Mouse (Mus musculus) liver, embryonic 12.5 days (tissue): ENCODE measurements around the gene H2-M5. TPM values are rescaled to one million over a fixed set of nuclear protein-coding genes. Genes with fewer than 3 reads are reported as not detected.
"Not testable (repeated sequence)": the region's sequence is repeated elsewhere in the genome, so short reads cannot be mapped to it uniquely, and the experiment has no call there.

Experiments used
- ATAC-seq: fragments of 200-750 bp; cut with Nextera tagmentation; 2 replicates; pipeline ENCODE4 v1.8.0; 2017; ENCODE audit warnings: moderate number of reproducible peaks, mild to moderate bottlenecking, moderate library complexity
- H3K27ac ChIP-seq: fragments of 300-500 bp; sonication (generic); 2 replicates; pipeline ENCODE4 v1.5.1; 2016; ENCODE audit warnings: mild to moderate bottlenecking
- H3K27me3 ChIP-seq: fragments of 300-500 bp; sonication (generic); replicated peaks from 2 replicates; pipeline ENCODE4 v1.6.1; 2016; ENCODE audit warnings: mild to moderate bottlenecking, moderate library complexity
- H3K36me3 ChIP-seq: fragments of 300-500 bp; sonication (generic); 2 replicates; pipeline ENCODE4 v1.6.1; 2016; ENCODE audit warnings: mild to moderate bottlenecking, moderate library complexity
- H3K4me1 ChIP-seq: fragments of 300-500 bp; sonication (generic); 2 replicates; pipeline ENCODE4 v1.6.1; 2016
- H3K4me2 ChIP-seq: fragments of 300-500 bp; sonication (generic); 2 replicates; pipeline ENCODE4 v1.6.1; 2016; ENCODE audit warnings: mild to moderate bottlenecking, moderate library complexity
- H3K4me3 ChIP-seq: fragments of 300-500 bp; sonication (generic); 2 replicates; pipeline ENCODE4 v1.5.1; 2016; ENCODE audit warnings: mild to moderate bottlenecking, moderate library complexity
- H3K9ac ChIP-seq: fragments of 300-500 bp; sonication (generic); 2 replicates; pipeline ENCODE4 v1.6.1; 2016; ENCODE audit warnings: mild to moderate bottlenecking, moderate library complexity
- H3K9me3 ChIP-seq: fragments of 300-500 bp; sonication (generic); replicated peaks from 2 replicates; pipeline ENCODE4 v1.6.1; 2016; ENCODE audit warnings: mild to moderate bottlenecking, moderate library complexity
- WGBS: fragments of 180-500 bp; shearing (Covaris S2); methylation state at CpG from one replicate; pipeline ENCODE4 v1.1.7; 2016; ENCODE audit not compliant: insufficient replicate concordance; 5-methylcytosine and 5-hydroxymethylcytosine counted together
- polyA plus RNA-seq: library from polyadenylated mRNA; unstranded; fragments of >200 nt; fragmentation: Nextera tagmentation; extraction: Ambion mirVana; gene quantifications from 2 replicates; pipeline ENCODE4 v1.2.1, GENCODE M21; 2016

The H2-M5 gene
- polyA plus RNA-seq = 0.11 TPM in 1 of 2 replicates, not detected in the other

DNA sequence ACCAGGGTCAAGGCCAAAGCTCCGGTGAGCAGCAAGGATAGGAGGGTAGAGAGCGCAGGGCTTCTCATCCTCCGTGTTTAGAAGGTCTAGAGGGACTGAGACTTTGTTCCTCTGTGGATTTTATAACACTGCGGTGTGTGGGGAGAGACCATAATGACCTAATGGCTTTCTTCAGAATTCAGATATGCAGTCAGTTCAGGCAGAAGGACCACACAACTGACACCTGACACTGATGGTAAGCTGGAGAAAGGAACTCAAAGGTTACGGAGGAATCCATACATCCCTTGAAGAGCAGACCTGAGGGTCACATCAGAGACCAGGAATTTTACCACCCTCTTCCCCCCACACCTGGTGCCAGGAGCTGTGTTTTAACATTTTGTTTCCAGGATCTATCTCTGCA lies at the start of gene H2-M5:
Gene H2-M5, minus strand, starts transcription at position 101 of the 400 bp plus-strand sequence.
- whole genome bisulfite sequencing = 30% methylated on average over 5 of the region's 5 CpGs
- Histone ChIP-seq H3K9ac (no peak within 1 kb of the TSS), H3K4me1 (no peaks in the 10 kb centered on the region), H3K27ac (no peak within 1 kb of the TSS), H3K9me3 (no peaks in the 10 kb centered on the region), H3K4me3 (no peak within 1 kb of the TSS), H3K36me3 (no peaks in the 10 kb centered on the region), H3K4me2 (no peak within 1 kb of the TSS), H3K27me3 (peaks cover 40% of the 10 kb centered on the region)
- ATAC-seq = no peak

DNA sequence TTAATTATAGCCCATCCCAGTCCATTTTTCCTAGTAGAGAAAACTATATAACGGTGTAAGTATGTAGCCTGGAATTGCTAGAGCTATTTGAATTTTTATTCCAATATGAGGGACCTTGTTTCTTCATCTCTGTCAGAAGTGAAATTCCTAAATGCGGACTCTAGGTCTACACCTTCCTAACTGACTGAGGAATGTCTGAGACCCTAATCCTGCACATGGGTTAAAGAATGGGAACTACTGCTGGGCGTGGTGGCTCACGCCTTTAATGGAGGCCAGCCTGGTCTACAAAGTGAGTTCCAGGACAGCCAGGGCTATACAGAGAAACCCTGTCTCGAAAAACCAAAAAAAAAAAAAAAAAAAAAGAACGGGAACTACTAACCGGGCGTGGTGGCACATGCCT lies 39.8 kb upstream of the H2-M5 start:
- ATAC-seq = no peak
- Histone ChIP-seq H3K27ac (peak overlapping the region; percentile 62), H3K9ac (0 out of 2 replicates have a peak overlapping the region, but pooled peaks have one; percentile 3)

DNA sequence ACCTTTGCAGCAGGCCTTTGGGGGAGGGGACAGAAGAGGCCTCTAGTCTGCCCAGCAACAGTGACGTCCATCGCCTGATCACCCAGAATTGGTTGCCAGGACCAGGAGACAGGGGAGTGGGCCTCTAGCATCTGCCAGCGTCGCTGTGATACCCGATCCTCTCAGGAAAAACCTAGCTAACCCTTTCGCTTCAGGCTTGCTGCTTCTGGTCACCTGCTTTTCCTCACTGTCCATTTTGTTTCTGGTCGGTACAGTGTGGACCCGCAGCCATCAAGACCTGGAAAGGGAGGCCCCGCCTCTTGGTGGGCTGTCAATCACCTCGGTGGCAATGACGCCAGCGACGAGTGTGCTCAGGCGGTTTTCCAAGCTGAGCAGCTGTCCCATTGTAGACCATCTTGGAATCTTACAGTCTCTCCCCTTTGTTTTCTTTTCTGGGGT lies 39.4 kb upstream of the H2-M5 start:
- H3K27ac ChIP-seq = peak overlapping the region; percentile 62
- WGBS = 3% methylated on average over 14 of the region's 14 CpGs
- peak overlapping the region; percentile 3; the same call in 1 of the 2 replicates for H3K9ac ChIP-seq
- peak; percentile 91 for ATAC-seq
- H3K4me3 ChIP-seq = peak overlapping the region; percentile 51
- H3K9me3 ChIP-seq = no peaks in the 10 kb centered on the region
- H3K4me1 ChIP-seq = peaks cover 10% of the 10 kb centered on the region
- no peaks in the 10 kb centered on the region for H3K27me3 ChIP-seq
- H3K4me2 ChIP-seq = peak overlapping the region; percentile 63
- H3K36me3 ChIP-seq = no peaks in the 10 kb centered on the region

More for the DNA sequence above, 39.8 kb upstream of the H2-M5 start:
- no peaks in the 10 kb centered on the region for H3K27me3 ChIP-seq
- H3K4me3 ChIP-seq = peak overlapping the region; percentile 51
- H3K4me2 ChIP-seq = peak overlapping the region; percentile 63
- no peaks in the 10 kb centered on the region for H3K36me3 ChIP-seq
- H3K9me3 ChIP-seq = no peaks in the 10 kb centered on the region
- H3K4me1 ChIP-seq = peaks cover 10% of the 10 kb centered on the region
- 59% methylated on average over 8 of the region's 8 CpGs for WGBS

DNA sequence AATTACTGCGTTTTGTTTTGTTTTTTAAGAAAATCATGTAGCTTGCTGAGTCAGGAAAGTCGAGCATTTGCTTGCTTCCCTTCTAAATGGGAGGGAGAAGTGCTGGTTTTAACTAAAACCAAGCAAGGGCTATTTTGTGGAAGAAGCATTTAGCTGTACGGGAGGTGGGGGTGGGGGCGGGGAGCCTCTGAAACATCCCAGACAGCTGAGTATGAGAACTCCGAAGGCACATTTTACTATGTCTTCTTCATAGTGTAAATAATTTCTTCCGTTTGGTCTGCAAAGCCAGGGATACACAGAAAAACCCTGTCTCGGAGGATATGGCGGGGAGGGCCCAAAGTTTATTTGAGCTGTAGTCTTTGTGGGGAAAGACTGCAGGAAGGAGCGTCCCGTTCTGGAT lies 38.9 kb upstream of the H2-M5 start:
- WGBS = 22% methylated on average over 10 of the region's 10 CpGs
- ATAC-seq = no peak
- peak overlapping the region; percentile 3; the same call in 1 of the 2 replicates for H3K9ac ChIP-seq
- H3K4me3 ChIP-seq = peak overlapping the region; percentile 51
- H3K27ac ChIP-seq = peak overlapping the region; percentile 62
- H3K9me3 ChIP-seq = no peaks in the 10 kb centered on the region
- no peaks in the 10 kb centered on the region for H3K27me3 ChIP-seq
- peak overlapping the region; percentile 63 for H3K4me2 ChIP-seq
- peaks cover 10% of the 10 kb centered on the region for H3K4me1 ChIP-seq
- no peaks in the 10 kb centered on the region for H3K36me3 ChIP-seq

DNA sequence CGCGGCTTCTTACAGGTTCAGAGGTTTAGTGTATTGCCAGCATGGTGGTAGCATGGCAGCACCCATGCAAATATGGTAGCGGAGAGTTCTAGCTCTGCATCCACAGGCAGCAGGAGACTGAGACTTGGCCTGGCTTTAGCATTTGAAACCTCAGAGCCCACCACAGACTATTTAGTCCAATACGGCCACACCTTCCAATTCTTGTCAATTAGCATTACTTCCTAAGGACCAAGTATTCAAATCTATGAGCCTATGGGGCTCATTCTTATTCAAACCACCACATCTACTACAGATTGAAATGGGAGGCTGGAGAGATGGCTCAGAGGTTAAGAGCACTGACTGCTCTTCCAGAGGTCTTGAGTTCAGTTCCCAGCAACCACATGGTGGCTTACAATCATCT lies 38.1 kb upstream of the H2-M5 start:
- Histone ChIP-seq H3K4me3 (no peak overlapping the region), H3K36me3 (no peaks in the 10 kb centered on the region), H3K9ac (no peak overlapping the region), H3K27me3 (no peaks in the 10 kb centered on the region), H3K4me1 (peaks cover 10% of the 10 kb centered on the region), H3K9me3 (no peaks in the 10 kb centered on the region), H3K27ac (no peak overlapping the region), H3K4me2 (no peak overlapping the region)
- no peak for ATAC-seq
- 83% methylated on average over 4 of the region's 4 CpGs for WGBS

DNA sequence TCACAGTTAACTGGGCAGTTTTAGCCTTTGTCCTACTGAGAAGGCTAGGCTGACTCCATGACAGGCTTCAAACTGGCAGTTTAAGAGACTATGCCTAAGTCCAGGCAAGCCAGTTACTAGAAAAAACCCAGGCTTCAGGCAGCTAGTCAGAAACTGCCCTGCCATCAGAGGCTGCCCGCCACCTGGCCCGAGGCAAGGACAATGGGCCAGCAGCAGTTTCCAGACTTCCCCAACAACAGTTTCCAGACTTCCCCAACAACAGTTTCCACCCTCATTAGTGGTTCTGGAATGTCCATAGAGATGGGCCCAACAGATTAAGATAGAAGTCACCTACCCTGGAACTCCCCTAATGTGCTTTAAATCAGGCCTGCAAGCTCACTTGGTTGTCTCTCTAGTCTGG lies 37.1 kb upstream of the H2-M5 start:
- 84% methylated on average over 2 of the region's 2 CpGs for WGBS
- H3K4me2 ChIP-seq = no peak overlapping the region
- no peak overlapping the region for H3K27ac ChIP-seq
- no peaks in the 10 kb centered on the region for H3K27me3 ChIP-seq
- no peak for ATAC-seq
- no peaks in the 10 kb centered on the region for H3K9me3 ChIP-seq
- peaks cover 10% of the 10 kb centered on the region for H3K4me1 ChIP-seq
- no peak overlapping the region for H3K9ac ChIP-seq
- no peaks in the 10 kb centered on the region for H3K36me3 ChIP-seq
- no peak overlapping the region for H3K4me3 ChIP-seq

DNA sequence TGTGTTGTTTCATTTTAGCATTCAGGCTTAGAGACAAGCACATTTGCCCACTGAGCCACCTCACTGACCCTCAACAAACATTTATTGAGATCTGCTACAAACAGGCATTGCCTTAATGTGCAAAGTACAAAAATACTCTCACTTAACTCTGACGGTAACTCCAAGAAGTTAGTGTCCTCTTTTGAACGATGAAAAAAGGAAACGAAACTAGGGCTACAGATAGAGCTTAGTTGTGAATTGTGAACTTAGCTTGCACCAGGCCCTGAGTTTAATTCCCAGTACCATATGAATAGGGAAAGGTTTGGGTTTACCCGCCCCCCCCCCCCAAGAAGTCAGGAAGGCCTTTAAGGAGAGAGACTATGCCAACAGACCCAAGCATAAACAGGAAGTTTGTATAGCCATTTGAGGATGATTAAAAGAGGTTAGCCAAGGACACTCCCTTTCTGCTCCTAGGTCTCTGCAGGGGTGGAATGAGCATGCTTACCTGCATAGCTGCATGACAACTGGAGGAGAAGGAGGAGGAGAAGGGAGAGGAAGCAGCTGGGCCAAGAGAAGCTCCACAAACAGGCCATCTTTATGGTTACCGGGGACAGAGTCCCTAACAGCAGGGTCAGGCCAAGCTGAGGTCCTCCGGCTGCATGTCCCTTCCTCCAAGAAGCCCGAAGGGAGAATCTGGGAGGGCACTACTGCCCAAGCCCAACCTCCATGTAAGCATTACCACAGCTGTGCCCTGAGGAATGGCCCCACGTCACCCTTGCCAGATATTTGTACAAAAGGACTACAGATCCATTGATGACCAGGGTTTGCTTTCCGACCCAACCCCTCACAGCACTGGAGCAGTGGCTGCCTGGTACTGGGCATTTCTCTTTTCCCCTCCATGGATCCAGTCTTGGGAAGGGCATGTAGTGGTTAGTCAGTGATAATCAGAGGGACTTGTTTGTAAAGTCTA lies 33.6 kb upstream of the H2-M5 start, which contains the start of gene Mog:
Gene Mog, minus strand, starts transcription at position 771 of the 949 bp plus-strand sequence.
- Histone ChIP-seq H3K4me3 (no peak within 1 kb of the TSS), H3K27ac (no peak within 1 kb of the TSS), H3K36me3 (no peaks in the 10 kb centered on the region), H3K27me3 (no peaks in the 10 kb centered on the region), H3K4me2 (no peak within 1 kb of the TSS), H3K9me3 (no peaks in the 10 kb centered on the region), H3K9ac (no peak within 1 kb of the TSS), H3K4me1 (no peaks in the 10 kb centered on the region)
- ATAC-seq = no peak
- 59% methylated on average over 9 of the region's 9 CpGs for WGBS

DNA sequence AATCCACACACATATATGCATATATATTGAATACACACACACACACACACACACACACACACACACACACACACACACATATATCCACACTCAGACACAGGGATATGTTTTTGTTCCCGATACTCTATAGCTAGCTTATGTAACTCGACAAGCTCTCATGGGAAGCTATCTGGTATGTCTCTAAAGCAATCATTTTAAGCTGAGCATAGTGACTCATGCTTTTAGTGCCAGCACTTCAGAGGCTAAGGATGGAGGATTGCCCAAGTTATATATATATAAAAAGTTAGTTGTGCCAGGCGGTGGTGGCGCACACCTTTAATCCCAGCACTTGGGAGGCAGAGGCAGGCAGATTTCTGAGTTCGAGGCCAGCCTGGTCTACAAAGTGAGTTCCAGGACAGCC lies 29.9 kb upstream of the H2-M5 start:
- not testable (repeated sequence) for ATAC-seq, H3K4me1 ChIP-seq, H3K36me3 ChIP-seq, H3K27me3 ChIP-seq, H3K9me3 ChIP-seq, H3K4me2 ChIP-seq, H3K27ac ChIP-seq, H3K4me3 ChIP-seq, H3K9ac ChIP-seq
- WGBS = 67% methylated on average over 5 of the region's 5 CpGs

DNA sequence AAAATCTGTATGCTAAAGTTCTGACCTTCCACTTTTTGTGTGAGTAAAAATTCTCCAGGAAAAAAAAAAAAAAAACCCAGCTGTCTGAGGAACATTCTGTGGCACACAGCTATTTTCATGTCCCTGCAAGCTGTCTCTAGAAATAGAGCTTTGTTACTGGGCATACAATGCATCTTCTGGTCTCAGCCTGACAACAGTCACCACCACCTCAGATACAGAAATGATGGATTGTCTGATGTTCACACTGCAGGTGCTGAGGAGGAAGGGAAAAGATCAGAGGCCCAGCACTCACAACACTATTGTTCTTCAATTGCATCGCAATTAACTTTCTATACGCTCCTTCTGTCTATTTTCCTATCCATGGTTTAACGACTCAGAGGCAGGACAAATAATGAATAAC lies 29.0 kb upstream of the H2-M5 start:
- no peaks in the 10 kb centered on the region for H3K9me3 ChIP-seq
- 75% methylated on average over 3 of the region's 3 CpGs for WGBS
- H3K36me3 ChIP-seq = no peaks in the 10 kb centered on the region
- H3K4me3 ChIP-seq = no peak overlapping the region
- no peak overlapping the region for H3K4me2 ChIP-seq
- H3K27ac ChIP-seq = no peak overlapping the region
- no peak for ATAC-seq
- no peaks in the 10 kb centered on the region for H3K4me1 ChIP-seq
- no peak overlapping the region for H3K9ac ChIP-seq
- H3K27me3 ChIP-seq = no peaks in the 10 kb centered on the region

DNA sequence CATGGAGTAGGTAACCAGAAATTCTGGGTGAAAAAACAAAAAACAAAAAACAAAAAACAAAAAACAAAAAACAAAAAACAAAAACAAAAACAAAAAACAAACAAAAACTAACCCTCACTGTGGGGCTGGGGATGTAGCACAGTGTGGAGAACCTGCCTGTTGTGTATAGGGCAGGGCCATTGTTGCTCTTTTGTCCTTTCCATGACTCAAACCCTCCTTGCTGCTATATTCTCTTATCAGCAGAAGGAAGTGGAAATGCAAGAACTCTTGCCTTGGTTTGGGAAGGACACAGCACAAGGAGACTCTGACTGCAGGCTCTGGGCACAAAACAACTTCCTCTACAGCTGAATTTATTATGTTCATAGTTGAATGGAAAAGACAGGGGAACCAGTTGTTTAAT lies 27.0 kb upstream of the H2-M5 start:
- no peaks in the 10 kb centered on the region for H3K4me1 ChIP-seq
- no peak overlapping the region for H3K27ac ChIP-seq
- no peak for ATAC-seq
- no peak overlapping the region for H3K9ac ChIP-seq
- no peak overlapping the region for H3K4me3 ChIP-seq
- no peak overlapping the region for H3K4me2 ChIP-seq
- H3K27me3 ChIP-seq = no peaks in the 10 kb centered on the region
- H3K36me3 ChIP-seq = no peaks in the 10 kb centered on the region
- H3K9me3 ChIP-seq = no peaks in the 10 kb centered on the region

DNA sequence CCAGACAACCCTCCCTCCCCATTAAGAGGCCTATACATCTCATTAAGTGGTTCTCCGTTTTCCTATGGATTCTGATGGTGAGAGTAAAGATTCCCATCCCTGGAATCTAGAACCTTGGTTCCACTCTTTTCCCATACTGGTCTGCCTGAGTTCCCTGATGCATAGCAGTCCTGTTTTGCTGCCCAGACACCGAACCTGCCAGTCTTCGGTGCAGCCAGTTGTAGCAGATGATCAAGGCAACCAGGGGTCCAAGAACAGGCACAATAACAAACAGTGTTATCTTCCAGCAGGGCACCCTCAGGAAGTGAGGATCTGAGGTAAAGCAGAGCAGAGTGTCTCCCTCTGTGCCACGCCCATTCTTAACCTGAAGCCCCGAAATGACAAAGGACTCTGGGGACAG lies 22.8 kb upstream of the H2-M5 start:
- H3K27ac ChIP-seq = no peak overlapping the region
- no peak overlapping the region for H3K9ac ChIP-seq
- H3K36me3 ChIP-seq = 0 out of 2 replicates have a peak, but pooled peaks cover 3% of the 10 kb centered on the region
- H3K4me2 ChIP-seq = no peak overlapping the region
- H3K4me3 ChIP-seq = no peak overlapping the region
- WGBS = 49% methylated on average over 5 of the region's 5 CpGs
- no peaks in the 10 kb centered on the region for H3K27me3 ChIP-seq
- ATAC-seq = no peak
- H3K9me3 ChIP-seq = no peaks in the 10 kb centered on the region
- no peaks in the 10 kb centered on the region for H3K4me1 ChIP-seq

DNA sequence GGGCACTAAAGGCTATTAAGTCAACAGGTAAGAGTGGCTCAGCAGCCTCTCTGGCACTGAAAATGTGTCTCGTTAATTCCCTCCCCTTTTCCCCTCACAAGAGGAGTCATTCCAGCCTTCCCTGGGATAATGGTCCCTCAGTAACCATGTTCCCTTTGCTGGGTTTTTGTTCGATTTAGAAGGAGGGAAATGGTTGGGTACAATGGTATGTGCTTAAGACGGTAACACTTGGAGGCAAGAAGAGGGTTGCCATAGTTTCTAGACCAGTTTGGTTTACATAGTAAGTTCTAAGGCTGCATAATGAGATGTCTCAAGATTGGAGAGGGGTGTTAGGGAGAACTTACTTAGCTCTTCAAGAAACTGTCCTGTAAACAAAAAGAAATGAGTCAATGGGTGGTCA lies 22.4 kb upstream of the H2-M5 start:
- no peak overlapping the region for H3K9ac ChIP-seq
- no peak overlapping the region for H3K4me3 ChIP-seq
- WGBS = 68% methylated on average over 3 of the region's 3 CpGs
- no peaks in the 10 kb centered on the region for H3K27me3 ChIP-seq
- H3K27ac ChIP-seq = no peak overlapping the region
- H3K36me3 ChIP-seq = 0 out of 2 replicates have a peak, but pooled peaks cover 3% of the 10 kb centered on the region
- no peaks in the 10 kb centered on the region for H3K9me3 ChIP-seq
- no peaks in the 10 kb centered on the region for H3K4me1 ChIP-seq
- no peak for ATAC-seq
- no peak overlapping the region for H3K4me2 ChIP-seq
